In the genomic region with DNA sequence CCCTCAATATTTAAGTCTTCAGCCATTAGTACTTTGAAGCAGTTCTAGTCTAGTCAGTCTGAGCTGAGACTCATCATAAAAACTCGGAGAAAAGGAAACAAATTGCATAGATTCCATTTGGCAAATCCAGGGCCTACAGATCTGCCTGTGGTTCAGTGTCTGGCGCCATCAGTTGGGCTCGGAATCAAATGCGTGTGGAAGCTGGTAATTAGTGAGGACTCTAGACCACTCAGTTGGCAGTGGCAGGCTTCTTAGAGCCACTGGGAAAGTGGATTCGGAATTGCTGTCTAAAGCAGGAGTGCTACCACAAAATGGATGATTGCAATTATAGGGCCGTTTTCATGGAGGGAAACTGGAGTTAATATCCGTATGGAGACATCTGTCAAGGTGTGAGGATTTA, we compare ENCODE assay signal across 13 mouse cellular contexts.
DNase-seq lines count a peak whose midpoint lies in the region; ATAC-seq lines count a peak whose summit lies in the region.
"Had no signal": no experiment of that assay in that cellular context is flagged by ENCODE, and none has a peak within 500 bp of the region (broad histone marks: within the 10 kb centered on the region; RNA-seq: fewer than 3 reads in every experiment).

No protein-coding gene starts in this region.

- H3K27ac ChIP-seq in embryonic facial prominence, embryonic 13.5 days = peak overlapping the region; percentile 94
- peak overlapping the region; percentile 38; the same call in 1 of the 2 replicates for H3K27ac ChIP-seq in hindbrain, embryonic 15.5 days (replicated peaks)
- H3K27ac ChIP-seq in midbrain, embryonic 16.5 days (ENCODE audit: low read length) = peak overlapping the region; percentile 31
- H3K27ac ChIP-seq: lung, embryonic 15.5 days had no signal

- H3K9ac ChIP-seq in embryonic facial prominence, embryonic 13.5 days = no peak overlapping the region
- H3K9ac ChIP-seq in hindbrain, embryonic 15.5 days = no peak overlapping the region
- H3K9ac ChIP-seq in midbrain, embryonic 16.5 days (ENCODE audit: low read depth, low read length) = no peak overlapping the region
- H3K9ac ChIP-seq: heart, embryonic 12.5 days; lung, embryonic 15.5 days had no signal

- ATAC-seq in embryonic facial prominence, embryonic 13.5 days (ENCODE audit: insufficient number of reproducible peaks, insufficient read depth, low FRiP score, low TSS enrichment, low read depth) = peak; percentile 64; the same call in 1 of the 2 replicates
- 0 out of 2 replicates have a peak, but pooled peaks have one; percentile 27 for ATAC-seq in hindbrain, embryonic 15.5 days (ENCODE audit: low FRiP score, low read depth)
- no peak for ATAC-seq in midbrain, embryonic 16.5 days

- H3K4me2 ChIP-seq in embryonic facial prominence, embryonic 13.5 days = no peak overlapping the region
- H3K4me2 ChIP-seq in hindbrain, embryonic 15.5 days = no peak overlapping the region
- no peak overlapping the region for H3K4me2 ChIP-seq in midbrain, embryonic 16.5 days (ENCODE audit: low read length)
- H3K4me2 ChIP-seq: heart, embryonic 12.5 days; lung, embryonic 15.5 days had no signal

- no peaks in the 10 kb centered on the region for H3K27me3 ChIP-seq in embryonic facial prominence, embryonic 13.5 days
- H3K27me3 ChIP-seq in hindbrain, embryonic 15.5 days = no peaks in the 10 kb centered on the region
- no peaks in the 10 kb centered on the region for H3K27me3 ChIP-seq in midbrain, embryonic 16.5 days (ENCODE audit: control insufficient read depth, insufficient read depth, low read depth, low read length)
- H3K27me3 ChIP-seq: heart, embryonic 12.5 days; lung, embryonic 15.5 days; megakaryocyte, embryonic 14.5 days had no signal

- WGBS in embryonic facial prominence, embryonic 13.5 days = 52% methylated on average over 7 of the region's 7 CpGs
- 57% methylated on average over 7 of the region's 7 CpGs for WGBS in hindbrain, embryonic 15.5 days
- WGBS in midbrain, embryonic 16.5 days = 65% methylated on average over 7 of the region's 7 CpGs

- peak; percentile 80 for DNase-seq in heart, adult 11 months
- DNase-seq in heart, adult 18-20 months = no peak
- no peak for DNase-seq in gastrocnemius, adult 18-20 months (ENCODE audit: low spot score)
- DNase-seq in thymus, postnatal 0 days (ENCODE audit: low spot score) = no peak
- DNase-seq in gastrocnemius, postnatal 25 days = no peak
- DNase-seq: adrenal gland, postnatal 25 days had no signal

- H3K4me3 ChIP-seq in embryonic facial prominence, embryonic 13.5 days = no peak overlapping the region
- no peak overlapping the region for H3K4me3 ChIP-seq in hindbrain, embryonic 15.5 days
- H3K4me3 ChIP-seq in midbrain, embryonic 16.5 days (ENCODE audit: low read depth, low read length) = no peak overlapping the region
- H3K4me3 ChIP-seq: erythroblast, embryonic 14.5 days; heart, embryonic 12.5 days; lung, embryonic 15.5 days; megakaryocyte, embryonic 14.5 days had no signal

- no peaks in the 10 kb centered on the region for H3K36me3 ChIP-seq in embryonic facial prominence, embryonic 13.5 days
- H3K36me3 ChIP-seq in hindbrain, embryonic 15.5 days = no peaks in the 10 kb centered on the region
- no peaks in the 10 kb centered on the region for H3K36me3 ChIP-seq in midbrain, embryonic 16.5 days (ENCODE audit: control insufficient read depth, insufficient read depth, low read length)
- H3K36me3 ChIP-seq: heart, embryonic 12.5 days; lung, embryonic 15.5 days had no signal

- no peaks in the 10 kb centered on the region for H3K9me3 ChIP-seq in embryonic facial prominence, embryonic 13.5 days
- H3K9me3 ChIP-seq in hindbrain, embryonic 15.5 days = no peaks in the 10 kb centered on the region
- H3K9me3 ChIP-seq in midbrain, embryonic 16.5 days (replicated peaks; ENCODE audit: control insufficient read depth, low read length, poor library complexity, severe bottlenecking) = no peaks in the 10 kb centered on the region
- H3K9me3 ChIP-seq: heart, embryonic 12.5 days; lung, embryonic 15.5 days; megakaryocyte, embryonic 14.5 days had no signal

- H3K4me1 ChIP-seq in embryonic facial prominence, embryonic 13.5 days = peaks cover 31% of the 10 kb centered on the region
- peaks cover 10% of the 10 kb centered on the region for H3K4me1 ChIP-seq in hindbrain, embryonic 15.5 days (replicated peaks)
- H3K4me1 ChIP-seq in midbrain, embryonic 16.5 days (ENCODE audit: control insufficient read depth, insufficient read depth, low read length) = peaks cover 7% of the 10 kb centered on the region
- H3K4me1 ChIP-seq: heart, embryonic 12.5 days; megakaryocyte, embryonic 14.5 days had no signal

Comparison
In these comparisons a context has a peak if more than half of its experiments do, and no peak if none do; other contexts are left out.
1. H3K27ac ChIP-seq: peak in every context shown above with its lines; median percentile 94 in embryonic facial prominence, embryonic 13.5 days; 38 in hindbrain, embryonic 15.5 days; 31 in midbrain, embryonic 16.5 days.